Mouse (Mus musculus): ENCODE results near the gene 4932438H23Rik. TPM values are rescaled to one million over a fixed set of nuclear protein-coding genes. Genes with fewer than 3 reads are reported as not detected.

Gene 4932438H23Rik
- polyA plus RNA-seq, 1 experiment from 2014 or later: 0.13 TPM

DNA sequence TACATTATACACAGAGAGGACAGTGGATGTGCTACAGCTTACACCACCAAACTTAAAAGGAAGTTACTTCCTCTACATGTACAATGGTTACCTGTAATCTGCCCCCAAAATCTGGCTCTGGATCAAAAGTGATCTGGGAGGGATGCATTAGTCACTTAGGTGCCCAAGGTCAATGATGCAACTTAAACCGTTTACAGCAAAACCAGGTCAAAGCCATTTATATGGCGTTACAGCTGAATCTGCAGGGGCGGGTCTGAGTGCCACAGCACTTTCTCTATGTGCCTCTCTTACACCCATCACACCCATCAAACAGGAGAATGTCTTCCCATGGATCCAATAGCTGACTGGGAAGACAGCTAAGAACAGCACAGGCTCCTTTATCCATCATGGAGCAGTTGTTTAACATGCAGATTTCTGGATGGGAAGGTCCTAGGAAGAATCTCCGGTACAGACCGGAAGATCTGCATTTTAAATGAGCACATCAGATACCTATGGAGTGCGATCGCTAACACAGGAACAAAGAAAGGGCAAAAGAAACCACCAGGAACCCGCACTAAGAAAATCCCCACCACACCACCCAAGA, 65.7 kb downstream of the 4932438H23Rik start:
- Histone ChIP-seq H3K9me3 (replicated peaks; ENCODE audit: control insufficient read depth, low read length) (no peaks in the 10 kb centered on the region), H3K27ac (ENCODE audit: low read length) (no peak overlapping the region), H3K4me1 (ENCODE audit: control insufficient read depth, insufficient read depth, low read length) (no peaks in the 10 kb centered on the region), H3K4me2 (ENCODE audit: low read depth, low read length) (no peak overlapping the region), H3K36me3 (ENCODE audit: control insufficient read depth, insufficient read depth, low read length) (peaks cover 30% of the 10 kb centered on the region), H3K27me3 (ENCODE audit: control insufficient read depth, insufficient read depth, low read length) (no peaks in the 10 kb centered on the region), H3K4me3 (replicated peaks; ENCODE audit: low read length) (no peak overlapping the region), H3K9ac (ENCODE audit: low read length) (no peak overlapping the region)
- 93% methylated on average over 8 of the region's 8 CpGs for WGBS
- no peak for ATAC-seq (ENCODE audit: insufficient read depth, low FRiP score)

GRCm38 (mm10) chr16:91026290-91026689, 68.6 kb downstream of the 4932438H23Rik start:
- H3K4me1 ChIP-seq (ENCODE audit: control insufficient read depth, insufficient read depth, low read length): no peaks in the 10 kb centered on the region
- H3K4me2 ChIP-seq (ENCODE audit: low read depth, low read length): no peak overlapping the region
- no peak overlapping the region for H3K27ac ChIP-seq (ENCODE audit: low read length)
- 92% methylated on average over 4 of the region's 4 CpGs for WGBS
- ATAC-seq (ENCODE audit: insufficient read depth, low FRiP score): no peak
- no peaks in the 10 kb centered on the region for H3K9me3 ChIP-seq (replicated peaks; ENCODE audit: control insufficient read depth, low read length)
- H3K27me3 ChIP-seq (ENCODE audit: control insufficient read depth, insufficient read depth, low read length): no peaks in the 10 kb centered on the region
- no peak overlapping the region for H3K9ac ChIP-seq (ENCODE audit: low read length)
- H3K4me3 ChIP-seq (replicated peaks; ENCODE audit: low read length): no peak overlapping the region
- H3K36me3 ChIP-seq (ENCODE audit: control insufficient read depth, insufficient read depth, low read length): peaks cover 45% of the 10 kb centered on the region

DNA sequence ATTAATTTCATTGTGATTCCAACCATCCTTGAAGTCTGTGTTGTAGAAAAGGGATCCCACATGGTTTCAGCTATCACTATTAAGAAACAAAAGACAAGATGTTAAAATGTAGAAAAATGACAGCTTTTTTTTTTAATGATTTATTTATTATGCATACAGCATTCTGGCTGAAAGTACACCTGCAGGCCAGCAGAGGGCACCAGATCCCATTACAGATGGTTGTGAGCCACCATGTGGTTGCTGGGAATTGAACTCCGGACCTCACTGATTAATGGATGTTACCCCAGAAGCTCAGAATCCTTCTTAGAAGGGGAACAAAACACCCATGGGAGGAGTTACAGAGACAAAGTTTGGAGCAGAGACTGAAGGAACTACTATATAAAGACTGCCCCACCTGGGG, 71.5 kb downstream of the 4932438H23Rik start:
- ATAC-seq (ENCODE audit: insufficient read depth, low FRiP score): no peak
- no peak overlapping the region for H3K4me3 ChIP-seq (replicated peaks; ENCODE audit: low read length)
- H3K4me2 ChIP-seq (ENCODE audit: low read depth, low read length): no peak overlapping the region
- H3K27me3 ChIP-seq (ENCODE audit: control insufficient read depth, insufficient read depth, low read length): no peaks in the 10 kb centered on the region
- H3K9ac ChIP-seq (ENCODE audit: low read length): no peak overlapping the region
- H3K4me1 ChIP-seq (ENCODE audit: control insufficient read depth, insufficient read depth, low read length): no peaks in the 10 kb centered on the region
- H3K27ac ChIP-seq (ENCODE audit: low read length): no peak overlapping the region
- no peaks in the 10 kb centered on the region for H3K9me3 ChIP-seq (replicated peaks; ENCODE audit: control insufficient read depth, low read length)
- WGBS: 96% methylated on average over 1 of the region's 1 CpGs
- H3K36me3 ChIP-seq (ENCODE audit: control insufficient read depth, insufficient read depth, low read length): peaks cover 56% of the 10 kb centered on the region

DNA sequence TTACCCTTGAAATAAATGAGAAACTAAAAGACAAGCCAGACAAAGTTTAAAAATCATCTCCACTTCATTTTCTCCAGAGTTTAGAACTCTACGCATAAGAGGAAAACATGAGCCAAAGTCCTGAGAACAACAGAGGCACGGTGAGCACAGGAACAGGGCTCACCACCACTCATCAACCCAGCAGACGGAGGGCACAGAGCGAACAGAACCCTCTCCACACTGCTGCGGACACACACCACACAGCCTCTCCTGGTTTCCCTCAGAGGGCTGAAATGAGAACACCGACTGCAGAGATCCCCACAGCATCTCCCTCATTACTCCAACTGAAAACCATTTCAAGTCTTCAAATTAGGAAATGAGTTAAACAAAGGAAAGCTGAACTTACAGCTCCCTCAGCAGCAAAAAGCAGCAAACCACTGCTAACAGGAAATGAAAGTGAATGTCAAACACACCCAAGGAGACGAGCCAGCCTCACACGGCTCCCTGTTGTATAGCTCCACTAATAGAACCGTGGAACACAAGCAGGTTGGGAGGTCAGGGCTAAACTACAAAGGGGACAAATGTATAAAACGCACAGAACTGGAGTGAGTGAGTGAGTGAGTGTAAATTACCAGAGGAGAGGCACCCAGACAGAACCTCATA, 74.0 kb downstream of the 4932438H23Rik start:
- Histone ChIP-seq H3K36me3 (ENCODE audit: control insufficient read depth, insufficient read depth, low read length) (peaks cover 51% of the 10 kb centered on the region), H3K4me2 (ENCODE audit: low read depth, low read length) (no peak overlapping the region), H3K9me3 (replicated peaks; ENCODE audit: control insufficient read depth, low read length) (no peaks in the 10 kb centered on the region), H3K9ac (ENCODE audit: low read length) (no peak overlapping the region), H3K27ac (ENCODE audit: low read length) (no peak overlapping the region), H3K4me1 (ENCODE audit: control insufficient read depth, insufficient read depth, low read length) (no peaks in the 10 kb centered on the region), H3K27me3 (ENCODE audit: control insufficient read depth, insufficient read depth, low read length) (no peaks in the 10 kb centered on the region), H3K4me3 (replicated peaks; ENCODE audit: low read length) (no peak overlapping the region)
- 88% methylated on average over 10 of the region's 10 CpGs for WGBS
- ATAC-seq (ENCODE audit: insufficient read depth, low FRiP score): no peak

DNA sequence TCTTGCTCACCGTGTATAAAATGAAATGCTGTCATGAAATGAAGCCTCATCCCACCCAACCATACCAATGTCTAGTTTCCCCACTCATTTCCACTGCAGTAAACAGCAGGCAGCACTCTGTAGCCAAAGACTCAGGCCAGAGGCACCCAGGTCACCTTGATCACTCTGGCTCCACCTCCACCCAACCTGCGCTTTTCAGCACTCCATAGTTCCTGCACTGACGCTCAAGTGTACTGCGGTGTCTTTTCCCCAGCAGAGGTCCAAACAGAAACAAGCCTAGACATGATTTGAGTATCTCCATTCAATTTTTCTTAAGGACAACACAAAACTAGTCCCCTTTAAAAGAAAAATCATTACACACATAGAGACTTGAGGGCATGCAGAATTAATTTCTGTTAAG, 75.4 kb downstream of the 4932438H23Rik start:
- WGBS: 92% methylated on average over 4 of the region's 4 CpGs

DNA sequence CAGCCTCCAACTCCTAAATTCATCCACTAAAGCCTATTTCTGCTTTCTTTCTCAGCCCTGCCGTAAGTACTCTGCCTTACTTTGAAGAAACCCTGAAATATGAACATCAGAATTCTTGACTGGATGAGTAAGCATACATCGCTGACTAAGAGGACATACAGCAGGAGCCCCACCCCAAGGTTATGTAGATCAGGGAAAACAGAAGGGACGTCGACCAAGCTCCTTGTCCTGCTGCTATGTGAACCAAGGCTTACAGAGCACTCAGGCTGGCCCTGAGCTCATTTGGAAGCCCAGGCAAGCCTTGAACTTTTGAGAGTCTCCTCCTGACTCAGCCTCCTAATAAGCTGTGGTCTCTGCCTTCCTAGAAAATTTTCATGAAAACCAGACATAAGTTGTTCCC, 79.2 kb downstream of the 4932438H23Rik start:
- H3K36me3 ChIP-seq (ENCODE audit: control insufficient read depth, insufficient read depth, low read length): peaks cover 22% of the 10 kb centered on the region
- WGBS: 83% methylated on average over 4 of the region's 4 CpGs

More for the DNA sequence above, 75.4 kb downstream of the 4932438H23Rik start:
- no peaks in the 10 kb centered on the region for H3K4me1 ChIP-seq (ENCODE audit: control insufficient read depth, insufficient read depth, low read length)
- H3K27me3 ChIP-seq (ENCODE audit: control insufficient read depth, insufficient read depth, low read length): no peaks in the 10 kb centered on the region
- no peak for ATAC-seq (ENCODE audit: insufficient read depth, low FRiP score)
- H3K4me2 ChIP-seq (ENCODE audit: low read depth, low read length): no peak overlapping the region
- peaks cover 41% of the 10 kb centered on the region for H3K36me3 ChIP-seq (ENCODE audit: control insufficient read depth, insufficient read depth, low read length)
- no peak overlapping the region for H3K27ac ChIP-seq (ENCODE audit: low read length)
- no peak overlapping the region for H3K9ac ChIP-seq (ENCODE audit: low read length)
- H3K4me3 ChIP-seq (replicated peaks; ENCODE audit: low read length): no peak overlapping the region
- no peaks in the 10 kb centered on the region for H3K9me3 ChIP-seq (replicated peaks; ENCODE audit: control insufficient read depth, low read length)

GRCm38 (mm10) chr16:91011847-91012246, 83.1 kb downstream of the 4932438H23Rik start:
- peaks cover 6% of the 10 kb centered on the region; the same call in 1 of the 2 replicates for H3K36me3 ChIP-seq (ENCODE audit: control insufficient read depth, insufficient read depth, low read length)
- H3K4me3 ChIP-seq (replicated peaks; ENCODE audit: low read length): peak overlapping the region; percentile 98
- H3K4me2 ChIP-seq (ENCODE audit: low read depth, low read length): peak overlapping the region; percentile 60
- H3K9me3 ChIP-seq (replicated peaks; ENCODE audit: control insufficient read depth, low read length): no peaks in the 10 kb centered on the region
- H3K27me3 ChIP-seq (ENCODE audit: control insufficient read depth, insufficient read depth, low read length): no peaks in the 10 kb centered on the region
- H3K9ac ChIP-seq (ENCODE audit: low read length): peak overlapping the region; percentile 91; the same call in 1 of the 2 replicates
- ATAC-seq (ENCODE audit: insufficient read depth, low FRiP score): no peak
- peaks cover 6% of the 10 kb centered on the region; the same call in 1 of the 2 replicates for H3K4me1 ChIP-seq (ENCODE audit: control insufficient read depth, insufficient read depth, low read length)
- WGBS: 25% methylated on average over 3 of the region's 3 CpGs
- H3K27ac ChIP-seq (ENCODE audit: low read length): peak overlapping the region; percentile 89

More for the DNA sequence above, 79.2 kb downstream of the 4932438H23Rik start:
- Histone ChIP-seq H3K4me1 (ENCODE audit: control insufficient read depth, insufficient read depth, low read length) (0 out of 2 replicates have a peak, but pooled peaks cover 3% of the 10 kb centered on the region), H3K27ac (ENCODE audit: low read length) (no peak overlapping the region), H3K9ac (ENCODE audit: low read length) (no peak overlapping the region), H3K27me3 (ENCODE audit: control insufficient read depth, insufficient read depth, low read length) (no peaks in the 10 kb centered on the region), H3K4me2 (ENCODE audit: low read depth, low read length) (no peak overlapping the region), H3K9me3 (replicated peaks; ENCODE audit: control insufficient read depth, low read length) (no peaks in the 10 kb centered on the region), H3K4me3 (replicated peaks; ENCODE audit: low read length) (no peak overlapping the region)
- no peak for ATAC-seq (ENCODE audit: insufficient read depth, low FRiP score)

GRCm38 (mm10) chr16:91011021-91011683, 83.8 kb downstream of the 4932438H23Rik start, which contains the start of gene Synj1:
TSS of gene Synj1 (minus strand) at chr16:91011308.
- Histone ChIP-seq H3K4me3 (replicated peaks; ENCODE audit: low read length) (peak within 1 kb of the TSS; percentile 98), H3K4me2 (ENCODE audit: low read depth, low read length) (peak within 1 kb of the TSS; percentile 78), H3K27me3 (ENCODE audit: control insufficient read depth, insufficient read depth, low read length) (no peaks in the 10 kb centered on the region), H3K9ac (ENCODE audit: low read length) (peak within 1 kb of the TSS; percentile 91), H3K9me3 (replicated peaks; ENCODE audit: control insufficient read depth, low read length) (no peaks in the 10 kb centered on the region), H3K27ac (ENCODE audit: low read length) (peak within 1 kb of the TSS; percentile 89), H3K36me3 (ENCODE audit: control insufficient read depth, insufficient read depth, low read length) (peaks cover 6% of the 10 kb centered on the region; the same call in 1 of the 2 replicates), H3K4me1 (ENCODE audit: control insufficient read depth, insufficient read depth, low read length) (peaks cover 6% of the 10 kb centered on the region; the same call in 1 of the 2 replicates)
- WGBS: under 1% methylated on average over 62 of the region's 66 CpGs
- ATAC-seq (ENCODE audit: insufficient read depth, low FRiP score): peak; percentile 96

DNA sequence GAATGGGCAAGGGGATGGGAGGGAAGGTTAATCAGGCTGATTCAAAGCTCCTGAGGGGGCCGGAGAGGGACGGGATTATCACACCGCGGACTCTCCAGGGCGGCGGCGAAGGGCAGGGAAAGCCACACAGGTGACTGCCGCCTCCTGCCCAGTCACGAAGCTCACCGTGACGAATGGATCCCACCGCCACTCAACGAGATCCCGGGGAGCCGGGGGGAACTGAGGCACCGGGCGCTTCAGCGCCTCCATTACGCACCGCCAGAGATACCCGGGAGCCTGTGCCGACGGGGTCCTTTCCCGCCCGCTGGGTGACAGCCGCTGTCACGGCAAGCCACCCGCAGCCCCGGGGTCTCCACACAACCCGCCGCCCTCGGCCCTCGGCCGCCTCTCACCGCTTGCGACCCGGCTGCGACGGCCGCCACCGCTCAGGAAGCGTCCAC, 84.3 kb downstream of the 4932438H23Rik start:
- Histone ChIP-seq H3K9ac (ENCODE audit: low read length) (peak overlapping the region; percentile 91), H3K4me1 (ENCODE audit: control insufficient read depth, insufficient read depth, low read length) (peaks cover 6% of the 10 kb centered on the region; the same call in 1 of the 2 replicates), H3K4me3 (replicated peaks; ENCODE audit: low read length) (peak overlapping the region; percentile 98), H3K9me3 (replicated peaks; ENCODE audit: control insufficient read depth, low read length) (no peaks in the 10 kb centered on the region), H3K27ac (ENCODE audit: low read length) (peak overlapping the region; percentile 85), H3K27me3 (ENCODE audit: control insufficient read depth, insufficient read depth, low read length) (no peaks in the 10 kb centered on the region), H3K4me2 (ENCODE audit: low read depth, low read length) (peak overlapping the region; percentile 78), H3K36me3 (ENCODE audit: control insufficient read depth, insufficient read depth, low read length) (peaks cover 1% of the 10 kb centered on the region; the same call in 1 of the 2 replicates)
- ATAC-seq (ENCODE audit: insufficient read depth, low FRiP score): no peak
- under 1% methylated on average over 38 of the region's 42 CpGs for WGBS
